Mouse (Mus musculus) c-Kit-positive CD71-positive TER-119-negative erythroid progenitor cells, embryonic 14.5 days (primary cell): Measurements from ENCODE around the gene Epha5.

Source experiments
- DNase-seq: peaks from one replicate; pipeline ENCODE4 v3.0.0-alpha.2; 2013; ENCODE audit warnings: low read depth

Gene Epha5

GRCm38 (mm10) chr5:84417062-84417879 lies at the start of gene Epha5:
Epha5 (minus strand) TSS chr5:84417382.
- no peak for DNase-seq

- no peak for DNase-seq
These were observed 39.0 kb upstream of the Epha5 start for GRCm38 (mm10) chr5:84456216-84456615.

GRCm38 (mm10) chr5:84454641-84455040 lies 37.5 kb upstream of the Epha5 start:
- no peak for DNase-seq

- DNase-seq, result no peak
These were observed 36.7 kb upstream of the Epha5 start for GRCm38 (mm10) chr5:84453839-84454238.

- DNase-seq, result no peak
These were observed 23.1 kb upstream of the Epha5 start for GRCm38 (mm10) chr5:84440232-84440631.

- no peak for DNase-seq
These were observed 991 bp downstream of the Epha5 start for GRCm38 (mm10) chr5:84415961-84416821.

- DNase-seq, result no peak
These were observed 2.2 kb downstream of the Epha5 start for GRCm38 (mm10) chr5:84414931-84415431.

- DNase-seq, result no peak
These were observed 4.2 kb downstream of the Epha5 start for GRCm38 (mm10) chr5:84413026-84413425.

GRCm38 (mm10) chr5:84408370-84408769 lies 8.8 kb downstream of the Epha5 start:
- DNase-seq, result no peak

GRCm38 (mm10) chr5:84397085-84397484 lies 20.1 kb downstream of the Epha5 start:
- no peak for DNase-seq

GRCm38 (mm10) chr5:84365334-84365733 lies 51.8 kb downstream of the Epha5 start:
- no peak for DNase-seq

- DNase-seq, result no peak
These were observed 57.8 kb downstream of the Epha5 start for GRCm38 (mm10) chr5:84359430-84359829.

GRCm38 (mm10) chr5:84353069-84353468 lies 64.1 kb downstream of the Epha5 start:
- no peak for DNase-seq

- DNase-seq, result no peak
These were observed 70.3 kb downstream of the Epha5 start for GRCm38 (mm10) chr5:84346728-84347499.

- no peak for DNase-seq
These were observed 81.2 kb downstream of the Epha5 start for GRCm38 (mm10) chr5:84335834-84336465.

GRCm38 (mm10) chr5:84334481-84334880 lies 82.7 kb downstream of the Epha5 start:
- no peak for DNase-seq

GRCm38 (mm10) chr5:84331631-84332030 lies 85.6 kb downstream of the Epha5 start:
- DNase-seq, result no peak

- DNase-seq, result no peak
These were observed 96.6 kb downstream of the Epha5 start for GRCm38 (mm10) chr5:84320553-84320952.

GRCm38 (mm10) chr5:84320138-84320537 lies 97.0 kb downstream of the Epha5 start:
- DNase-seq, result no peak

- DNase-seq, result no peak
These were observed 98.3 kb downstream of the Epha5 start for GRCm38 (mm10) chr5:84318814-84319340.

- DNase-seq, result no peak
These were observed 99.3 kb downstream of the Epha5 start for GRCm38 (mm10) chr5:84317839-84318238.
